Comparison of ENCODE assay signal across 28 mouse cellular contexts in genomic region chr11:49259296-49259695, GRCm38 (mm10). TPM values are rescaled to one million over a fixed set of nuclear protein-coding genes. Genes with fewer than 3 reads are reported as not detected.
DNase-seq lines count a peak whose midpoint lies in the region; ATAC-seq and TF ChIP-seq lines count a peak whose summit lies in the region.
"Had no signal": no experiment of that assay in that cellular context is flagged by ENCODE, and none has a peak within 500 bp of the region (broad histone marks: within the 10 kb centered on the region; RNA-seq: fewer than 3 reads in every experiment).

No protein-coding gene starts in this region.

- no peak for DNase-seq in kidney, postnatal 25 days
- no peak for DNase-seq in spleen, postnatal 10 days (ENCODE audit: low spot score in 2 of 2)
- DNase-seq: adrenal gland, adult 8-10 months; adrenal gland, postnatal 25 days; cerebellum, adult 11-12 months; cerebellum, adult 8-10 months; cerebellum, postnatal 10 days; cerebellum, postnatal 36 days; gastrocnemius, adult 2 months; gastrocnemius, postnatal 14 days had no signal

- H3K4me2 ChIP-seq in intestine, embryonic 15.5 days (replicated peaks) = no peak overlapping the region
- H3K4me2 ChIP-seq in intestine, postnatal 0 days (replicated peaks; ENCODE audit: low read depth) = no peak overlapping the region
- H3K4me2 ChIP-seq in kidney, embryonic 15.5 days = no peak overlapping the region
- H3K4me2 ChIP-seq in liver, embryonic 15.5 days = peak overlapping the region; percentile 8; the same call in 1 of the 2 replicates
- no peak overlapping the region for H3K4me2 ChIP-seq in liver, embryonic 12.5 days
- H3K4me2 ChIP-seq: forebrain, embryonic 13.5 days; heart, embryonic 11.5 days; hindbrain, embryonic 12.5 days had no signal

- no peak overlapping the region for H3K9ac ChIP-seq in intestine, embryonic 15.5 days
- H3K9ac ChIP-seq in intestine, postnatal 0 days (ENCODE audit: low read depth, low read length) = no peak overlapping the region
- H3K9ac ChIP-seq in kidney, embryonic 15.5 days = no peak overlapping the region
- no peak overlapping the region for H3K9ac ChIP-seq in liver, embryonic 15.5 days
- H3K9ac ChIP-seq in liver, embryonic 12.5 days = no peak overlapping the region
- H3K9ac ChIP-seq: forebrain, embryonic 13.5 days; hindbrain, embryonic 12.5 days had no signal

- H3K4me3 ChIP-seq in intestine, embryonic 15.5 days (replicated peaks) = no peak overlapping the region
- no peak overlapping the region for H3K4me3 ChIP-seq in intestine, postnatal 0 days (ENCODE audit: low read depth, low read length)
- no peak overlapping the region for H3K4me3 ChIP-seq in kidney, embryonic 15.5 days (replicated peaks)
- no peak overlapping the region for H3K4me3 ChIP-seq in liver, embryonic 15.5 days (replicated peaks)
- H3K4me3 ChIP-seq in liver, embryonic 12.5 days = no peak overlapping the region
- H3K4me3 ChIP-seq in small intestine, adult 2 months (ENCODE audit: low read depth, low read length) = no peak overlapping the region
- H3K4me3 ChIP-seq: forebrain, embryonic 10.5 days; forebrain, embryonic 13.5 days; gastrocnemius, adult 2 months; hindbrain, embryonic 12.5 days had no signal

- peaks cover 21% of the 10 kb centered on the region; the same call in 1 of the 2 replicates for H3K4me1 ChIP-seq in intestine, embryonic 15.5 days (replicated peaks)
- peaks cover 9% of the 10 kb centered on the region; the same call in 1 of the 2 replicates for H3K4me1 ChIP-seq in intestine, postnatal 0 days (replicated peaks; ENCODE audit: control insufficient read depth, insufficient read depth, low read length)
- peaks cover 8% of the 10 kb centered on the region; the same call in 1 of the 2 replicates for H3K4me1 ChIP-seq in kidney, embryonic 15.5 days
- H3K4me1 ChIP-seq in liver, embryonic 15.5 days (replicated peaks) = peaks cover 44% of the 10 kb centered on the region
- peaks cover 16% of the 10 kb centered on the region for H3K4me1 ChIP-seq in liver, embryonic 12.5 days
- peaks cover 33% of the 10 kb centered on the region for H3K4me1 ChIP-seq in small intestine, adult 2 months (ENCODE audit: control insufficient read depth, insufficient read depth, insufficient read length, low read length)
- H3K4me1 ChIP-seq: forebrain, embryonic 10.5 days; forebrain, embryonic 13.5 days; hindbrain, embryonic 12.5 days had no signal

- H3K27ac ChIP-seq in intestine, embryonic 15.5 days = no peak overlapping the region
- H3K27ac ChIP-seq in intestine, postnatal 0 days (ENCODE audit: low read depth, low read length) = no peak overlapping the region
- H3K27ac ChIP-seq in kidney, embryonic 15.5 days = no peak overlapping the region
- peak overlapping the region; percentile 42 for H3K27ac ChIP-seq in liver, embryonic 15.5 days (replicated peaks)
- H3K27ac ChIP-seq in liver, embryonic 12.5 days = no peak overlapping the region
- H3K27ac ChIP-seq in small intestine, adult 2 months (ENCODE audit: insufficient read depth, low read depth, low read length) = peak overlapping the region; percentile 43; the same call in 1 of the 2 replicates
- H3K27ac ChIP-seq: forebrain, embryonic 10.5 days; forebrain, embryonic 13.5 days; gastrocnemius, adult 2 months; hindbrain, embryonic 12.5 days had no signal

- H3K9me3 ChIP-seq in intestine, embryonic 15.5 days = no peaks in the 10 kb centered on the region
- no peaks in the 10 kb centered on the region for H3K9me3 ChIP-seq in intestine, postnatal 0 days (ENCODE audit: control insufficient read depth)
- H3K9me3 ChIP-seq in kidney, embryonic 15.5 days (replicated peaks) = no peaks in the 10 kb centered on the region
- H3K9me3 ChIP-seq in liver, embryonic 15.5 days (replicated peaks) = no peaks in the 10 kb centered on the region
- no peaks in the 10 kb centered on the region for H3K9me3 ChIP-seq in liver, embryonic 12.5 days (replicated peaks)
- H3K9me3 ChIP-seq: forebrain, embryonic 10.5 days; forebrain, embryonic 13.5 days; hindbrain, embryonic 12.5 days had no signal

- no peaks in the 10 kb centered on the region for H3K27me3 ChIP-seq in intestine, embryonic 15.5 days (replicated peaks)
- no peaks in the 10 kb centered on the region for H3K27me3 ChIP-seq in intestine, postnatal 0 days (replicated peaks; ENCODE audit: control insufficient read depth, insufficient read depth, low read length)
- no peaks in the 10 kb centered on the region for H3K27me3 ChIP-seq in kidney, embryonic 15.5 days
- no peaks in the 10 kb centered on the region for H3K27me3 ChIP-seq in liver, embryonic 15.5 days
- no peaks in the 10 kb centered on the region for H3K27me3 ChIP-seq in liver, embryonic 12.5 days (replicated peaks)
- no peaks in the 10 kb centered on the region for H3K27me3 ChIP-seq in small intestine, adult 2 months (ENCODE audit: control insufficient read depth, insufficient read depth, low read length)
- H3K27me3 ChIP-seq: forebrain, embryonic 13.5 days; hindbrain, embryonic 12.5 days had no signal

- no peak for TF ChIP-seq CTCF in intestine, postnatal 0 days (IDR thresholded peaks at IDR 0.05; ENCODE audit: low read depth)
- TF ChIP-seq CTCF in small intestine, adult 2 months (IDR thresholded peaks at IDR 0.05; ENCODE audit: extremely low read depth, insufficient read length, insufficient replicate concordance, low read depth, low read length) = no peak

- peaks cover 27% of the 10 kb centered on the region for H3K36me3 ChIP-seq in intestine, embryonic 15.5 days
- peaks cover 54% of the 10 kb centered on the region for H3K36me3 ChIP-seq in intestine, postnatal 0 days (ENCODE audit: control insufficient read depth, insufficient read depth)
- peaks cover 81% of the 10 kb centered on the region for H3K36me3 ChIP-seq in kidney, embryonic 15.5 days
- peaks cover 89% of the 10 kb centered on the region for H3K36me3 ChIP-seq in liver, embryonic 15.5 days (replicated peaks)
- peaks cover 91% of the 10 kb centered on the region for H3K36me3 ChIP-seq in liver, embryonic 12.5 days
- peaks cover 40% of the 10 kb centered on the region for H3K36me3 ChIP-seq in small intestine, adult 2 months (ENCODE audit: control insufficient read depth, insufficient read depth, low read length)

- no peak for TF ChIP-seq POLR2A in small intestine, adult 2 months (IDR thresholded peaks at IDR 0.05; ENCODE audit: low read depth, low read length)

- 60% methylated on average over 2 of the region's 2 CpGs for WGBS in intestine, embryonic 15.5 days
- WGBS in intestine, postnatal 0 days = 45% methylated on average over 2 of the region's 2 CpGs
- WGBS in kidney, embryonic 15.5 days = 61% methylated on average over 2 of the region's 2 CpGs
- WGBS in liver, embryonic 15.5 days (ENCODE audit: insufficient replicate concordance) = 71% methylated on average over 2 of the region's 2 CpGs
- 71% methylated on average over 2 of the region's 2 CpGs for WGBS in liver, embryonic 12.5 days (ENCODE audit: insufficient replicate concordance)
- 31% methylated on average over 2 of the region's 2 CpGs for WGBS in small intestine, adult 2 months

- peak; percentile 19; the same call in 1 of the 2 replicates for ATAC-seq in intestine, embryonic 15.5 days
- ATAC-seq in intestine, postnatal 0 days = no peak
- ATAC-seq in kidney, embryonic 15.5 days (replicated peaks; ENCODE audit: low FRiP score) = 0 out of 2 replicates have a peak, but pooled peaks have one; percentile 27
- ATAC-seq in liver, embryonic 15.5 days (ENCODE audit: insufficient read depth) = no peak
- ATAC-seq in liver, embryonic 12.5 days = no peak
- ATAC-seq: activated CD4-positive, CD25-positive, alpha-beta regulatory T cell, adult 4 months; forebrain, embryonic 13.5 days; forebrain, embryonic 16.5 days had no signal

RNA-seq across cellular contexts. Expression of gene Mgat1, which starts 15.3 kb away (rescaled TPM):
- polyA plus RNA-seq in intestine, embryonic 15.5 days (2015; fragmentation: Nextera tagmentation; extraction: Ambion mirVana) = 53.5 and 61.2 TPM in 2 replicates
- polyA plus RNA-seq in intestine, postnatal 0 days (2015; fragmentation: Nextera tagmentation; extraction: Ambion mirVana) = 59.0 and 62.2 TPM in 2 replicates
- 66.7 and 75.0 TPM in 2 replicates for polyA plus RNA-seq in kidney, embryonic 15.5 days (2015; fragmentation: Nextera tagmentation; extraction: Ambion mirVana)
- polyA plus RNA-seq in liver, embryonic 15.5 days (2015; fragmentation: Nextera tagmentation; extraction: Ambion mirVana) = 35.1 and 45.6 TPM in 2 replicates
- polyA plus RNA-seq in liver, embryonic 12.5 days (2016; fragmentation: Nextera tagmentation; extraction: Ambion mirVana) = 35.4 and 35.7 TPM in 2 replicates
- 97.4 and 231 TPM in 2 replicates for polyA plus RNA-seq in small intestine, adult 2 months (2012; rRNA removed)

RNA-seq across cellular contexts. Expression of gene Olfr1393, which starts 18.8 kb away (rescaled TPM):
- not detected in 2 replicates for polyA plus RNA-seq in intestine, embryonic 15.5 days (2015; fragmentation: Nextera tagmentation; extraction: Ambion mirVana)
- polyA plus RNA-seq in intestine, postnatal 0 days (2015; fragmentation: Nextera tagmentation; extraction: Ambion mirVana) = 0.16 TPM in 1 of 2 replicates, not detected in the other
- polyA plus RNA-seq in kidney, embryonic 15.5 days (2015; fragmentation: Nextera tagmentation; extraction: Ambion mirVana) = not detected in 2 replicates
- polyA plus RNA-seq in liver, embryonic 15.5 days (2015; fragmentation: Nextera tagmentation; extraction: Ambion mirVana) = not detected in 2 replicates
- 0.05 and 0.10 TPM in 2 replicates for polyA plus RNA-seq in liver, embryonic 12.5 days (2016; fragmentation: Nextera tagmentation; extraction: Ambion mirVana)
- 0.10 and 0.42 TPM in 2 replicates for polyA plus RNA-seq in small intestine, adult 2 months (2012; rRNA removed)
- polyA plus RNA-seq: activated CD4-positive, CD25-positive, alpha-beta regulatory T cell, adult 4 months; embryonic facial prominence, embryonic 11.5 days; forebrain, embryonic 16.5 days; heart, embryonic 11.5 days; hindbrain, embryonic 12.5 days had no signal

RNA-seq across cellular contexts. Expression of gene Olfr1392, which starts 25.8 kb away (rescaled TPM):
- not detected in 2 replicates for polyA plus RNA-seq in intestine, embryonic 15.5 days (2015; fragmentation: Nextera tagmentation; extraction: Ambion mirVana)
- 0.08 TPM in 1 of 2 replicates, not detected in the other for polyA plus RNA-seq in intestine, postnatal 0 days (2015; fragmentation: Nextera tagmentation; extraction: Ambion mirVana)
- 0.10 and 0.15 TPM in 2 replicates for polyA plus RNA-seq in kidney, embryonic 15.5 days (2015; fragmentation: Nextera tagmentation; extraction: Ambion mirVana)
- polyA plus RNA-seq in liver, embryonic 15.5 days (2015; fragmentation: Nextera tagmentation; extraction: Ambion mirVana) = not detected in 2 replicates
- polyA plus RNA-seq in liver, embryonic 12.5 days (2016; fragmentation: Nextera tagmentation; extraction: Ambion mirVana) = not detected in 2 replicates
- polyA plus RNA-seq in small intestine, adult 2 months (2012; rRNA removed) = 0.11 and 0.13 TPM in 2 replicates
- polyA plus RNA-seq: activated CD4-positive, CD25-positive, alpha-beta regulatory T cell, adult 4 months; embryonic facial prominence, embryonic 11.5 days; forebrain, embryonic 10.5 days; forebrain, embryonic 13.5 days; forebrain, embryonic 16.5 days; heart, embryonic 11.5 days; heart, embryonic 14.5 days; heart, postnatal 0 days; hindbrain, embryonic 12.5 days had no signal

RNA-seq across cellular contexts. Expression of gene Olfr10, which starts 45.2 kb away (rescaled TPM):
- polyA plus RNA-seq in intestine, embryonic 15.5 days (2015; fragmentation: Nextera tagmentation; extraction: Ambion mirVana) = not detected in 2 replicates
- polyA plus RNA-seq in intestine, postnatal 0 days (2015; fragmentation: Nextera tagmentation; extraction: Ambion mirVana) = not detected in 2 replicates
- not detected in 2 replicates for polyA plus RNA-seq in kidney, embryonic 15.5 days (2015; fragmentation: Nextera tagmentation; extraction: Ambion mirVana)
- not detected in 2 replicates for polyA plus RNA-seq in liver, embryonic 15.5 days (2015; fragmentation: Nextera tagmentation; extraction: Ambion mirVana)
- polyA plus RNA-seq in liver, embryonic 12.5 days (2016; fragmentation: Nextera tagmentation; extraction: Ambion mirVana) = not detected in 2 replicates
- polyA plus RNA-seq in small intestine, adult 2 months (2012; rRNA removed) = not detected in 2 replicates
- polyA plus RNA-seq: activated CD4-positive, CD25-positive, alpha-beta regulatory T cell, adult 4 months; brain, embryonic 14.5 days; cortical plate, adult 2 months; embryonic facial prominence, embryonic 11.5 days; embryonic facial prominence, embryonic 14.5 days; forebrain, embryonic 10.5 days; forebrain, embryonic 13.5 days; forebrain, embryonic 16.5 days; heart, embryonic 11.5 days; heart, embryonic 14.5 days; heart, postnatal 0 days; hindbrain, embryonic 12.5 days had no signal

RNA-seq across cellular contexts. Expression of gene Zfp62, which starts 56.2 kb away (rescaled TPM):
- 24.4 and 28.6 TPM in 2 replicates for polyA plus RNA-seq in intestine, embryonic 15.5 days (2015; fragmentation: Nextera tagmentation; extraction: Ambion mirVana)
- polyA plus RNA-seq in intestine, postnatal 0 days (2015; fragmentation: Nextera tagmentation; extraction: Ambion mirVana) = 8.4 TPM in 2 replicates
- polyA plus RNA-seq in kidney, embryonic 15.5 days (2015; fragmentation: Nextera tagmentation; extraction: Ambion mirVana) = 40.5 and 41.9 TPM in 2 replicates
- polyA plus RNA-seq in liver, embryonic 15.5 days (2015; fragmentation: Nextera tagmentation; extraction: Ambion mirVana) = 10.2 and 10.4 TPM in 2 replicates
- polyA plus RNA-seq in liver, embryonic 12.5 days (2016; fragmentation: Nextera tagmentation; extraction: Ambion mirVana) = 16.2 and 16.6 TPM in 2 replicates
- 0.38 and 0.42 TPM in 2 replicates for polyA plus RNA-seq in small intestine, adult 2 months (2012; rRNA removed)

Comparison
In these comparisons a context has a peak if more than half of its experiments do, and no peak if none do; other contexts are left out.
1. ATAC-seq: peak in intestine, embryonic 15.5 days (single experiment) and kidney, embryonic 15.5 days (single experiment); none in intestine, postnatal 0 days (single experiment), liver, embryonic 15.5 days (single experiment) and liver, embryonic 12.5 days (single experiment).
2. H3K27ac ChIP-seq: peak in liver, embryonic 15.5 days (single experiment) and small intestine, adult 2 months (single experiment); none in intestine, embryonic 15.5 days (single experiment), intestine, postnatal 0 days (single experiment), kidney, embryonic 15.5 days (single experiment) and liver, embryonic 12.5 days (single experiment).